Mouse (Mus musculus): Measurements from ENCODE around the gene Mgat5. TPM values are rescaled to one million over a fixed set of nuclear protein-coding genes. Genes with fewer than 3 reads are reported as not detected.

Mgat5 gene
- polyA plus RNA-seq, 1 experiment: 13.1 TPM

DNA sequence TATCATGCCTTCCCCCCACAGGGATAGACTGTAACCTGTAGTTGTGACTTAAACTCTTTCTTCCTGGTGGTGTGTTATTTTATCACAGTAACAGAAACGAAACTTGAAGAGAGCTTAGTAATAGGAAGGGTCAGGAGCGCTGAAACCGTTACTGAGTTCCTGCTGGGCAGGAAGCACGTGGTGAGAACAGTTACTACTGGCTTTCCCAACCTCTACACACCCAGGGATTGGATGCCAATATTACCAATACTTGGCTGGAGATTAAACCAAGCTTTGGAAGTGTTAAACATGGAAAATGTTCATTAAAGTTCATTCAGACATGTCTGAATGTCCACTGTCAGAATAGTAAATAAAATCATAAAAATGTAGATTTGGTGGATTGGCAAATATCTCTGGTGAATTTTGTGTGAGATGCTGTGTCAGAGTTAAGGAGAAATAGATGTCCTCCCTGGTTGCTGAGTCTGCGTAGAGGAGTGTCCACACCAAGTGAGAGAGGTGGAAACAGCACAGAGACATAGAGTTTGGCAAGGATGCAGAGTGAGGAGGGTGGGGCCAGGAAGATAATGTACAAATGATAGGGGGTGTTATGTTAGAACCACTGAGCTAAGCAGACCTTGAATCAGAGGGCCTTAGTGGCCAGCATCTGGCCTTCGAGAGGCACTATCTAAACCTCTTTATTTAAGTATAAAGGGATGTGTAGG lies 38.2 kb downstream of the Mgat5 start:
- DNase-seq: no peak
- WGBS: 59% methylated on average over 6 of the region's 6 CpGs
- peak overlapping the region; percentile 8; the same call in 1 of the 2 replicates for H3K4me3 ChIP-seq (ENCODE audit: insufficient read depth, low read depth, low read length)

GRCm38 (mm10) chr1:127244054-127244770 lies 39.4 kb downstream of the Mgat5 start:
- TF ChIP-seq POLR2A (IDR thresholded peaks at IDR 0.05; ENCODE audit: low read depth, low read length) (no peak), CTCF (conservative IDR thresholded peaks at IDR 0.05; ENCODE audit: insufficient read depth, insufficient read length, low read depth, low read length) (no peak)
- H3K4me3 ChIP-seq (ENCODE audit: insufficient read depth, low read depth, low read length): no peak overlapping the region
- 91% methylated on average over 11 of the region's 11 CpGs for WGBS
- no peak for DNase-seq
- peaks cover 9% of the 10 kb centered on the region; the same call in 1 of the 2 replicates for H3K4me1 ChIP-seq (ENCODE audit: control insufficient read depth, insufficient read depth, low read length)
- no peaks in the 10 kb centered on the region for H3K27me3 ChIP-seq (replicated peaks; ENCODE audit: control insufficient read depth, insufficient read depth, low read length)
- no peak overlapping the region for H3K27ac ChIP-seq (ENCODE audit: insufficient read depth, low read depth, low read length)
- H3K36me3 ChIP-seq (ENCODE audit: control insufficient read depth, insufficient read depth, low read length): no peaks in the 10 kb centered on the region

More for the DNA sequence above, 38.2 kb downstream of the Mgat5 start:
- H3K36me3 ChIP-seq (ENCODE audit: control insufficient read depth, insufficient read depth, low read length): no peaks in the 10 kb centered on the region
- no peak overlapping the region for H3K27ac ChIP-seq (ENCODE audit: insufficient read depth, low read depth, low read length)
- no peaks in the 10 kb centered on the region for H3K27me3 ChIP-seq (replicated peaks; ENCODE audit: control insufficient read depth, insufficient read depth, low read length)
- TF ChIP-seq CTCF (conservative IDR thresholded peaks at IDR 0.05; ENCODE audit: insufficient read depth, insufficient read length, low read depth, low read length) (no peak), POLR2A (IDR thresholded peaks at IDR 0.05; ENCODE audit: low read depth, low read length) (no peak)
- no peaks in the 10 kb centered on the region; the same call in 1 of the 2 replicates for H3K4me1 ChIP-seq (ENCODE audit: control insufficient read depth, insufficient read depth, low read length)

GRCm38 (mm10) chr1:127246158-127246557 lies 41.3 kb downstream of the Mgat5 start:
- H3K36me3 ChIP-seq (ENCODE audit: control insufficient read depth, insufficient read depth, low read length): no peaks in the 10 kb centered on the region
- no peak for DNase-seq
- H3K4me3 ChIP-seq (ENCODE audit: insufficient read depth, low read depth, low read length): no peak overlapping the region
- no peak overlapping the region for H3K27ac ChIP-seq (ENCODE audit: insufficient read depth, low read depth, low read length)
- TF ChIP-seq CTCF (conservative IDR thresholded peaks at IDR 0.05; ENCODE audit: insufficient read depth, insufficient read length, low read depth, low read length) (no peak), POLR2A (IDR thresholded peaks at IDR 0.05; ENCODE audit: low read depth, low read length) (no peak)
- H3K27me3 ChIP-seq (replicated peaks; ENCODE audit: control insufficient read depth, insufficient read depth, low read length): no peaks in the 10 kb centered on the region
- 86% methylated on average over 6 of the region's 6 CpGs for WGBS
- H3K4me1 ChIP-seq (ENCODE audit: control insufficient read depth, insufficient read depth, low read length): peaks cover 13% of the 10 kb centered on the region; the same call in 1 of the 2 replicates

GRCm38 (mm10) chr1:127248433-127248832 lies 43.6 kb downstream of the Mgat5 start:
- WGBS: 19% methylated on average over 1 of the region's 1 CpGs
- Histone ChIP-seq H3K36me3 (ENCODE audit: control insufficient read depth, insufficient read depth, low read length) (no peaks in the 10 kb centered on the region), H3K27ac (ENCODE audit: insufficient read depth, low read depth, low read length) (no peak overlapping the region), H3K4me3 (ENCODE audit: insufficient read depth, low read depth, low read length) (no peak overlapping the region), H3K4me1 (ENCODE audit: control insufficient read depth, insufficient read depth, low read length) (peaks cover 13% of the 10 kb centered on the region; the same call in 1 of the 2 replicates), H3K27me3 (replicated peaks; ENCODE audit: control insufficient read depth, insufficient read depth, low read length) (no peaks in the 10 kb centered on the region)
- DNase-seq: peak; percentile 68
- TF ChIP-seq CTCF (conservative IDR thresholded peaks at IDR 0.05; ENCODE audit: insufficient read depth, insufficient read length, low read depth, low read length): no peak
- no peak for TF ChIP-seq POLR2A (IDR thresholded peaks at IDR 0.05; ENCODE audit: low read depth, low read length)

DNA sequence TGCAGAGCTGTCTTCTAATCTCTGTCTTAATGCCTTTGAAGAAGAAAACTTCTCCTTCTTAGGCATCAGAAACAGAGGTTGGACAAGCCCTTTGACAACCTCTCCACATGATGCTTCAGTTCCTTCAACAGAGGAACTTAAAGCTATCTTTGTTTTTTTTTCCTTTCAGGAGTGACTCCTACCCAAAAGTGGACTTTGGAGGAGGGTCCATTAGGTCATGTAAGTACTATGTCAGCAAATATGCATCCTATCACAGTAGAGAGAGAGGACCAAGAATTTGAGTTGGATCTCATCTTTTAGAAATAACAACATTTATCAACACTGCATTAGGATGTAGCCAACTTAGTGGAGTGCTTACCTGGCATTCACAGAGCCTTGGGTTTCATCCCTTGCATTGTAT lies 44.8 kb downstream of the Mgat5 start:
- H3K4me3 ChIP-seq (ENCODE audit: insufficient read depth, low read depth, low read length): no peak overlapping the region
- H3K27me3 ChIP-seq (replicated peaks; ENCODE audit: control insufficient read depth, insufficient read depth, low read length): no peaks in the 10 kb centered on the region
- peak; percentile 64 for DNase-seq
- no peak for TF ChIP-seq CTCF (conservative IDR thresholded peaks at IDR 0.05; ENCODE audit: insufficient read depth, insufficient read length, low read depth, low read length)
- TF ChIP-seq POLR2A (IDR thresholded peaks at IDR 0.05; ENCODE audit: low read depth, low read length): no peak
- no peak overlapping the region for H3K27ac ChIP-seq (ENCODE audit: insufficient read depth, low read depth, low read length)
- peaks cover 13% of the 10 kb centered on the region; the same call in 1 of the 2 replicates for H3K4me1 ChIP-seq (ENCODE audit: control insufficient read depth, insufficient read depth, low read length)
- no peaks in the 10 kb centered on the region for H3K36me3 ChIP-seq (ENCODE audit: control insufficient read depth, insufficient read depth, low read length)

DNA sequence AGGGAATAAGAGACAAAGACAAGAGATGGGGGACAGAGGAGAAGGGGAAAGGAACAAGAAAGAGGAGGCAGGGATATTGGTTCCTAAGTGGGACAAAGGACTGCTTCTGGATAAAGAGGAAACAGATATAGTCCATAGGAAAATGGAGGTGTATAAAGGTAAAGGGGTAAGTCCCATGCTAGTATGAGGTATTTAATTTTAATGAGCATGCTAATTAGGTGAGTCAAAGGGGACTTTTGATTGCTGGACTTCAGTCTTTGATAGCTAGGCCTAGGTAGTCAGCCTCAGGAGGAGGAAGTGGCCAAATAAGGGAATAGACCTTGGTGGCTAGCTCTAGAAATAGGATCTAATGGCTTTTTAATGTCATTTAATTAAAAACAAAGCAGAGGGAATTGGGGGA lies 45.5 kb downstream of the Mgat5 start:
- Histone ChIP-seq H3K4me3 (ENCODE audit: insufficient read depth, low read depth, low read length) (no peak overlapping the region), H3K27me3 (replicated peaks; ENCODE audit: control insufficient read depth, insufficient read depth, low read length) (no peaks in the 10 kb centered on the region), H3K36me3 (ENCODE audit: control insufficient read depth, insufficient read depth, low read length) (no peaks in the 10 kb centered on the region), H3K27ac (ENCODE audit: insufficient read depth, low read depth, low read length) (no peak overlapping the region), H3K4me1 (ENCODE audit: control insufficient read depth, insufficient read depth, low read length) (peaks cover 13% of the 10 kb centered on the region; the same call in 1 of the 2 replicates)
- TF ChIP-seq POLR2A (IDR thresholded peaks at IDR 0.05; ENCODE audit: low read depth, low read length): no peak
- no peak for TF ChIP-seq CTCF (conservative IDR thresholded peaks at IDR 0.05; ENCODE audit: insufficient read depth, insufficient read length, low read depth, low read length)
- no peak for DNase-seq

DNA sequence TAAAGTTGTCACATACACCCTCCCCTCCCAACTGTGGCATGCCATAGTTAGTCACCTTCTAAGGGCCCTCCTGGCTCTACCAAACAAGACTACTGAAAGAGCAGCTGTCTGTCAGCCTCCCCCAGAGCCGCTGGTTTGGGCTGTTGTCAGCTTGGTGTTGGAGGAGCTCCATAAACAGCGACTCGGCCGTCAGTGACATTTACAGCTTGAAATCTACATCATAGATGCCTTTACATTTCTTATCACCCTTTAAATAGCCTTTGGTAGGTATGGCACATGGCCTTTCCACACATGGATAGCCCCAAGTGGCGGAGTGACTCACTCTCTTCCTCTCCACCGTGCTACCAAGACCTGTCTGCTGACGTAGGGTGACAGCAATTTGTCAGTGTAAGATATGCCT lies 46.9 kb downstream of the Mgat5 start:
- Histone ChIP-seq H3K4me1 (ENCODE audit: control insufficient read depth, insufficient read depth, low read length) (peaks cover 13% of the 10 kb centered on the region; the same call in 1 of the 2 replicates), H3K27me3 (replicated peaks; ENCODE audit: control insufficient read depth, insufficient read depth, low read length) (no peaks in the 10 kb centered on the region), H3K36me3 (ENCODE audit: control insufficient read depth, insufficient read depth, low read length) (no peaks in the 10 kb centered on the region), H3K27ac (ENCODE audit: insufficient read depth, low read depth, low read length) (no peak overlapping the region), H3K4me3 (ENCODE audit: insufficient read depth, low read depth, low read length) (no peak overlapping the region)
- WGBS: 86% methylated on average over 7 of the region's 7 CpGs
- TF ChIP-seq POLR2A (IDR thresholded peaks at IDR 0.05; ENCODE audit: low read depth, low read length): no peak
- TF ChIP-seq CTCF (conservative IDR thresholded peaks at IDR 0.05; ENCODE audit: insufficient read depth, insufficient read length, low read depth, low read length): no peak
- DNase-seq: no peak
